Mouse (Mus musculus): ENCODE results near the gene Fam19a3.
"Not testable (repeated sequence)": the region's sequence is repeated elsewhere in the genome, so short reads cannot be mapped to it uniquely, and the experiment has no call there.

Gene Fam19a3

DNA sequence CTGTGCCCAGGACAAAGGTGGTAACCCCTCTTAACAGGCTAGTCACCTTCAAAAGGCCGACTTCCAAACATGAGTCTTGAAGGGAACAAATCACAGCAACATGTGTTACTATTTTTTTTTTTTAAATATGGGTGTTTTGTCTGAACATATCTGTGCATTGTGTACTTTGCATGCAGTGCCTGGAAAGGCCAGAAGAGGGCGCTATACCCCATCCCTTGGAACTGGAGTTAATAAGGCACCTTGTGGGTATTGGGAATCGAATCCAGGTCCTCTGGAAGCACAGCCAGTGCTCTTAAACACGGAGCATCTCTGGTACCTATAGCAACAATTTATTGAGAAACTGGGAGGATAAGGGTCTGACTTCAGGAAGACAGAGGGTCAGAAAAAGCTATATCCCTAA is 16.6 kb downstream of the Fam19a3 start:
- DNase-seq (ENCODE audit: low spot score in 2 of 2), result no peak

DNA sequence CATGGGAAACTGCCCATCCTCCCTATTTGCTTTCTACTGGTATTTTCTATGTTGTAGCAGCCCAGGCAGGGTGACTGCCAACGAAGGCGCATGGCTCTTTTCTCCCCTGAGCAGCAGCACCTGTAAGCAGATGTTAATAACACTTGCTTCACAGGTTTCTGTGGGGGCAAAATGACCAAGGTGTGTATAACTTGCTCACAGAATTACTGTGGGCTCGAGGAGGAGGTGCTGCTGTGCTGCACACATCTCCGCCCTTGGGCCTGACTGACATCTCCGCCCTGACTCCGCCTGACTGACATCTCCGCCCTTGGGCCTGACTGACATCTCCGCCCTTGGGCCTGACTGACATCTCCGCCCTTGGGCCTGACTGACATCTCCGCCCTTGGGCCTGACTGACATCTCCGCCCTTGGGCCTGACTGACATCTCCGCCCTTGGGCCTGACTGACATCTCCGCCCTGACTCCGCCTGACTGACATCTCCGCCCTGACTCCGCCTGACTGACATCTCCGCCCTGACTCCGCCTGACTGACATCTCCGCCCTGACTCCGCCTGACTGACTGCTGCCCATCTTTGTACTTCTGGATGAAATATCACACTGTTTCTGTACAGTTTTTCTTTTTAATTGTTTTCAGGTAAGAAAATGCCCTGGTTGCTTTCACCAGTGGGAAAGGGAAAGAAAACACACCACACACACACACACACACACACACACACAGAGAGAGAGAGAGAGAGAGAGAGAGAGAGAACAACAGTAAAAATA is 19.4 kb downstream of the Fam19a3 start:
- not testable (repeated sequence) for DNase-seq (ENCODE audit: low spot score in 2 of 2)

DNA sequence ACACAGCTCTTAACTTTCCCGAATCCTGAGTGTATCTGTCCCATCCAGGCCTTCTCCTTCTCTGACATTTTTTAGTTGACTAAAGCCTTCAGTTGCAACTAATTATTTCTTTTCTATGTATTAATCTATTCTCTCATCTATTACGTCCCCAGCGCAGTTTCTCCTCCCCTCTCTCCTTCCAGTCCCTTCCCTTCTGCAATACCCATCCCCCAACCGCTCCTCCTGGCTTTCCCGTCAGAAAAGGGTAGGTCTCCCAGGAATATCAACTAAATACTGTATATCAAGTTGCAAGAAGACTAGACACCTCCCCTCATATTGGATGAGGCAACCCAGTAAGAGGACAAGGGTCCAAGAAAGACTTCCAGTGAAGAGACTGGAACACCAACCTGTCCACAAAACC is 22.8 kb downstream of the Fam19a3 start:
- DNase-seq (ENCODE audit: low spot score in 2 of 2), result no peak

DNA sequence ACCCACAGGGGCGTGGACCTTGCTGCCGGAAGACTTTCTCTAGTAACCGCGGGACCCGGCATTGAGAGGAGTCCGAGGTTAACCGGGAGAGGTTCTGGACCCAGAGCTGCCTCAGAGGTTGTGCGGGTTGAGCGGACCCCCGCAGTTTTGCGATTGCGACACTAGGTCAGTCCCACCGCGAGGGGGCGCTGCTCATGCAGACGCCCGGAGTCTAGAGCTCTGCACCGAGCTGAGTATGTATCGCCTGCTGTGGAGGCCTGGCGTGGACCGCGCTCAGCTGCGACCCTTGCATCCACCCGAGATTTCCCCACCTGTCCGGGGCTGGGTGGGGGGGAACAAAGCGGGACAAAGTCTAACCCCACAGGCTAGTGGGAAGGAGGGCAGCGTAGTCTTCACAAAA is 23.2 kb downstream of the Fam19a3 start:
- DNase-seq (ENCODE audit: low spot score in 2 of 2), result peak; percentile 47 to 55

DNA sequence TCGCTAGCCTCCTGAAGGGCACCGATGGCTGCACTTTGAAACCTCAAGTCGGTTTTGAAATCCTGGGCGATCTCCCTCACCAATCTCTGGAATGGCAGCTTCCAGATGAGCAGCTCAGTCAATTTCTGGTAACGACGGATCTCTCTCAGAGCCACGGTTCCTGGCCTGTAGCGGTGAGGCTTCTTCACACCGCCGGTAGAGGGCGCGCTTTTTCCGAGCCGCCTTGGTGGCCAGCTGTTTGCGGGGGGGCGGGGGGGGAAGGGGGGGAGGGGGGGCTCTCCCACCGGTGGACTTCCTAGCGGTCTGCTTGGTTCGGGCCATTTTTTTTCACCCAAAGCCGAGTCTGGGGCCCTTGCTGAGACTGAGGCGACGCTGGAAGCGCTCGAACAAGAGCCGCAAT is 28.8 kb downstream of the Fam19a3 start:
- DNase-seq (ENCODE audit: low spot score in 2 of 2), result not testable (repeated sequence)

DNA sequence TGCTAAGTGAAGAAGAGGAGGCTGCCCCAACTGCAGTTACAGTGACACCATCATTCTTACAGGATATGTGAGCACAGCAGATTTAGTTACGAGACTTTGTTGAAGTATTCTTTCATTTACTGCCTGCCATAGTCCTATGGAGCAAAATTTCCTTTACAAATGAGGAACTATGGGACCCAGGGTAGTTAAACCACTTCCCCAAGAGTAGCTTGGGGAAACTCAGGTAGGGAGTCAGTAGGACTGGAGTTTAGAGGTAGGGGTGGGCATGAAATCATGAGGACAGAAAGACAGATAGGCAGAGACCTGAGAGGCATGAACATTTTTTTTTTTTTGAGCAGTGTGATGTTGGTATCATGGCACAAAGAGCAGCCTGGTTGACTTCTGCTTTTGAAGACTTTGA is 37.8 kb downstream of the Fam19a3 start:
- no peak for DNase-seq (ENCODE audit: low spot score in 2 of 2)

DNA sequence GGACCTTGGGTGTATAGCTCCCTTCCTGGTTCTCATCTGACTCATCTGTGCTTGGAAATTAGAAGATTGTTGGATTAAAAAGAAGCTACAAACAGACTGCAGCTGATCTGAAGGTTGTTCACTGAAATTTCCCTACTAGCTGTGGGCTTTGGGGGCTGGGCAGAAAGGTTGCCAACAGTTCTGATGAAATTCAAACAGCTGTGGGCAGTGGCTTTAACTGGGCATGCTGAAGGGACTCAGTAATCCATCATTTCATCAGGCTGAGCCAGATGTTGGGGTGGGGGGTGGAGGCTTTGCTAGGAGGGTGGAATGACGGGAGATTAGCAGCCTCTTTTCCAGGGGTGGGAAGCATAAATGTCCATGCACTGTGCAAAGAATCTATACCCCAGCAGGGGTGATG is 38.5 kb downstream of the Fam19a3 start:
- no peak for DNase-seq (ENCODE audit: low spot score in 2 of 2)

DNA sequence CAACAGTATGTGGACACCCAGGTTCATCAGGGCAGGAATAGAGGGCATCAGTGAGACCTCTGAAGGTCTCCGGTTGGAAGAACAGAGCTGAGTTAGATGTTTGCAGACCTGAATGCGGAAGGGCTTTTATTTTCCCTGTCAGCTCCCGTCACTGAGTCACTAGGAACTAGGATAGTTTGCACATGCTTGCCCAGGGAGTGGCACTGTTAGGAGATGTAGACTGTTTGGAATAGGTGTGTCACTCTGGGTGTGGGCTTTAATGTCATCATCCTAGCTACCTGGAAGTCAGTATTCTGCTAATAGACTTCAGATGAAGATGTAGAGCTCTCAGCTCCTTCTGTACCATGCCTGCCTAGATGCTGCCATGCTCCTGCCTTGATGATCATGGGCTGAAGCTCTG is 39.7 kb downstream of the Fam19a3 start:
- DNase-seq (ENCODE audit: low spot score in 2 of 2), result no peak

DNA sequence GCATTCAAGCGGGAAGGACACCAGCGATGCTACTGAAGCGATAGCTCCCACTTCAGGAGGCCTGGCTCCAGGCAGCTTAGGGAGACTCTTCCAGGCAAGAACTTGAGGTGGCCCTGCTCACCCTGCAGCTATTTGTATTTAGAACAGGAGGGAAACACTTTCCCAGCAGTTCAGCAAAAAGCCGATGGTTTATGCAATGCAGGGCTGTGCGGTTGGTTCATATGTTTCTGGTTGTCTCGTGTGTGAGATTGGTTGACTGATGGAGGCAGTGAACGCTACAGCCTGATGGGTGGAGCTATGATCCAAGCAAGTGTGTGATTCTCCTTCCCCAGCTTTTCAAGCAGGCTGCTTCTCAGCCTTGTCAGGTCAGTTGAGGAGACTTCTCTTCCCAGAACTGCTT is 47.0 kb downstream of the Fam19a3 start:
- no peak for DNase-seq (ENCODE audit: low spot score in 2 of 2)

DNA sequence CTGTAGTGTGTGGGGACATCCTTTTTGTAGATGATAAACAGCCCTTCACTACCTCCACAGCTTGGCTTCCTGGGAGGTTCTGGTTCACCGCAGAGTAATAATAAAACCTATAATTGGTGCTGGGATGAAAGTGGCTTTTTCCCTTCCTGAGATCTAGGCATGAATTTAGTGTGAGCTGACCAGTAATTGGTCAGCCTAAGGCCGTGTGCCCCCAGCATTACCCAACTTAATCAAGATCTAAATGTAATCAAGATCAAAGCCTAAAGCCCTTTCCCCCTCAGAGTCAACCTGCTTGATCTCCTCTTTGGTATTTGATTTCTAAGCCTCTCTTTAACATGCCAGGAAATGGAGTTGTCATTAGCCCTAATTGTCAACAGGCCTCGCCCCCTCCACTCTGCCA is 48.7 kb downstream of the Fam19a3 start:
- no peak for DNase-seq (ENCODE audit: low spot score in 2 of 2)

DNA sequence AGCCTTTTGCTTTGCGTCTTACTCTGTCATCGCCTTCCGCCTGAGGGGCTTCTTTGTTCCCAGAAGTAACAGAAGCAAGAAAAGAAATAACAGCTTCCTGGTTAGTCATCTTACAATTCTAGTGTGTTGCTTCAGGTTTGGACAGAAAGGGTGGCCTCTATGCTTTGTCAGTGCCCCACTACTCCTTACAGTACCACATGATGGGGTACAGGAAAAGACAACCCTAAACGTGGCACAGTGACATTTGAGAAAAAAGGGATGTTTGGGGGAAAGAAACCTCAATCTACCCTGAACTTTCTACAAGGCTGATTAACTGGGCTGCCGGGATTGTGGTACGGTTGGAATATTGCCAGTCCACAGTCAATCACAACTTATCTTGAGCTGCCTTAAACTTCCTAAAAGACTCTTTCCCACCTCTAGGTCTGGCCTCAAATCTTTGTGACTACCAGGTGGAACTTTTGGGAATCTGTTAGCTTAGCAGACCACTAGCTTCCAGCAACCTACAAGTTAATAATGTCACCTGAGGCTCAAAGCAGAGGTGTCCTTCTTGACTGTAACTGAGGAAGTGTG is 52.3 kb downstream of the Fam19a3 start:
- DNase-seq (ENCODE audit: low spot score in 2 of 2), result no peak
